Mouse (Mus musculus) lung, adult 18-20 months (tissue): ENCODE data around the gene Dyrk1a.

Source experiments
- DNase-seq, 2 experiments: peaks; one replicate each; pipeline ENCODE4 v3.0.0; 2022; ENCODE audit warnings: mixed read lengths in 2 of 2

The Dyrk1a gene

GRCm38 (mm10) chr16:94559782-94560181 lies 10.0 kb upstream of the Dyrk1a start:
- DNase-seq, result no peak

- peak; percentile 24 to 50 for DNase-seq
Measured at GRCm38 (mm10) chr16:94560618-94561017, 9.2 kb upstream of the Dyrk1a start.

- no peak for DNase-seq
Measured at GRCm38 (mm10) chr16:94566124-94566523, 3.7 kb upstream of the Dyrk1a start.

DNA sequence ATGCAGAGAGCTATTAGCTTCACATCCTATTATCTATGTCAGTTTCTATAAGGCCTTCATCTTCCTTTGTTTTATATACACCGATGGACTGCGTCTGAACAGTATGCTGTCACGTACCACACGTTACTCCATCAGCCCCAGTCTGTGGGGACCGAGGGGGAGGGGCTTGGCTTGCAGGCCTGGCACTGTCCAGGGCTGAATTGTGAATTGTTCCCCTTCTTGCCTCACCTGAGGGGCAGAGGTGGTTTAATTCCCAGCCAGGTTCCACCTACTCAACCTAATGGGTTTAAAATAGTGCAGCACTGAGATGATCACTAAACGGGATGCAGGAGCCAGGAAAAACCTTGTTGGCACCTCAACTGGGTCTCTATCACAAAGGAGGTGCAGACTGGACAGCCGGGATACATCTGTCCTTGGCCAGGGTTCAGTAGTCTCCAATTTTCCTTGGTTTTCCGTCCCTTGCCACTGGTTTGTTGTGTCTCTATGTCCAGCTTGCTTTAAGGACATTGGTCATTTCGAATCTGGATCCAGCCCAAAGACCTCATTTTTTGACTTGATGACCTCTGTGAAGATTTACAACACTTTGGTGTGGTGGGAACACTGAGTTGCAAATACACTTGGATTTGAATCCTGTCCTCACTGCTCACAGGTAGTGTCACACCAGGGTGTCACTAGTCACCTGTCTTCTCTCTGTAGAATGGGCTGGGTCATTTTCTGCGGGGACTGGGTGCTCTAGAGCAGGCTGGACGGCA lies 2.8 kb upstream of the Dyrk1a start:
- no peak for DNase-seq

DNA sequence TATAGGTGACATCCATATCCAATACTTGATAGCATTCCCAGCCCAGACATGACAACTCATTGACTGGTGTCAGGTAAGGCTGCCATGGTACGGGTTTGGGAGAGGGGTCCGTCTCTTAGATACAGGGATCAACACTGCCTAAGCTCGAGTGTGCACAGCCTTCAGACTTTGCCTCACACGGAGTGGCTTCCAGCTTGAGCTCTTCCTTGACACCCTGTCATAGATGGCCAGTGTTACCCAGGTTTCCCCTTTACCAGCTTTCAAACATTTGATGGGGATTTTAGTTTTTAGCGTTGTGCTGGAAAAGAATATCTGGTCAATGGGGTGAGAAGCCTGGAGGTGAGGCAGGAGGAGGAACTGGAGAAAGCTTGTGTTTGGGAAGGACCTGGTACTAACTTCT lies 2.1 kb upstream of the Dyrk1a start:
- no peak for DNase-seq

DNA sequence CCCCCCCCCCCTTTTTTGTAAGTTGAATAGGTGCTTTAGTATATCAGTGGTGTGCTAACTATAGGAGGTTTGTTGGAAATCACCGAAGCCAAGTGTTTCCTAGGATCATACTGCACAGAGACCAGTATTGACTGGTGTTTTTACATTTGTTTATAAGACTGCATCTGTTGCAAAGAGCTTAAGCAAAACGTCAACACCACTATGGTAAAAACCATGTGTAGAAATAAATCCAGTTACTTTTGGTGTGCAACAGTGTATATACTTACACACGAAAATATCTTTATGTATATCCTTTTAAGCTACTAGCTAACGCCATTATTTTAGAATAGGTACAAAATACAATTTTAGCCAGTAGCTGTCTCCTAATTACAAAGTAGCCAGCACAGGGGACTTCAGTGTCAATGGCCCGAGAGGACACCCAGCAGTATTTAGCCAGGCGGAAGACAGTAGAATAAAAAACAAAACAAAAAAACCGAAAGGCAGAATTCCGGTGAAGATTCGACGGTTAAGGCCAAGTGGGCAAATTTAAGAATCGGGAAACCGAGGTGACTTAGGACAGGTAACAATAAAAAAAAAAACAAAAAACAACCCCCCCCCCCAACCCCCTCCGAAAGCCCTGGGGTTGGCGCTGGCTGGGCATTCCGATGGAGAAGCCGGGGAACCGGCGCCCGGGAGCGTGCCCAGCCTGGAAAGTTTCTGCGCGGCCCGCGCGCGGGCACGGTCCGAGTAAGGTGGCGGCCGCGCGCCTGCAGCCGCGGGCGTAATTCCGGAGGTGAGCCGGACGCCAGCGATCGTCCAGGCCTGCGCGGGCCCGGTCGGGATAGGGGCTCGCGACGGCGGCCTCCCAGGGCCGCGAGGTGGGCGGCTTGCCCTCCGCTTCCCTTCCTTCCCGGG lies 1.2 kb upstream of the Dyrk1a start:
- DNase-seq, result peak; percentile 81 to 82

DNA sequence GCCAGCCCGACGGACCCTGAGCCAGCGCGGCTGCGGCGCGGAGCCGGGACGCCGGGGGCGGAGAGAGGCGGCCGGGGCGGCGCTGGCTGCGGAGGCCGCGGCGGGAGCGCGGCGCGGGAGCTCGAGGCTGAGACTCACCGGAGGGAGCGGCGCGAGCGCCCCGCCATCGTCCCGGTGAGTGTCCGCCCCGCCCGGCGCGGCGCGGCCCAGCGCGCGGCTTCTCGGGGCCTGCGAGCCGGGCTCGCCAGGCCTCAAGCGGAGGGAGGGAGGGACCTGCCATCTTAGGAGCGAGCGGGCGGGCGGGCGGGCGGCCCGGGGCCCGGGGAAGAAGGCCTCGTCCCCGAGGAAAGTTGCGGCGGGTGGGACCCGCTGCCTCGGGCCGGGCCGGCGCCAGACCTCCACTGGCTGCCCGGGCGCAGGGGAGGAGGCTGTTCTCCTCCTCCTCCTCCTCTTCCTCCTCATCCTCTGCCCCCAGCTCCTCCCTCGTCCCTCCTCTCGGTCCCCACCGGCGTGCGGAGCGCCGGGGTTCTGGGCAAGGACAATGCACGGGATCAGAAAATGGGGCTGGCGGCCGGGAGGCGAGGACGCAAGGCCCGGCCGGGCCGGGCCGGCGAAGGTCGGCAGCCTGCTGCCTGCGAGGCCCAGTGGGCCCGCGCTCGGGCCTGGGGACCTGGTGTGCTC lies 691 bp downstream of the Dyrk1a start:
- DNase-seq, result peak; percentile 77 to 79

DNA sequence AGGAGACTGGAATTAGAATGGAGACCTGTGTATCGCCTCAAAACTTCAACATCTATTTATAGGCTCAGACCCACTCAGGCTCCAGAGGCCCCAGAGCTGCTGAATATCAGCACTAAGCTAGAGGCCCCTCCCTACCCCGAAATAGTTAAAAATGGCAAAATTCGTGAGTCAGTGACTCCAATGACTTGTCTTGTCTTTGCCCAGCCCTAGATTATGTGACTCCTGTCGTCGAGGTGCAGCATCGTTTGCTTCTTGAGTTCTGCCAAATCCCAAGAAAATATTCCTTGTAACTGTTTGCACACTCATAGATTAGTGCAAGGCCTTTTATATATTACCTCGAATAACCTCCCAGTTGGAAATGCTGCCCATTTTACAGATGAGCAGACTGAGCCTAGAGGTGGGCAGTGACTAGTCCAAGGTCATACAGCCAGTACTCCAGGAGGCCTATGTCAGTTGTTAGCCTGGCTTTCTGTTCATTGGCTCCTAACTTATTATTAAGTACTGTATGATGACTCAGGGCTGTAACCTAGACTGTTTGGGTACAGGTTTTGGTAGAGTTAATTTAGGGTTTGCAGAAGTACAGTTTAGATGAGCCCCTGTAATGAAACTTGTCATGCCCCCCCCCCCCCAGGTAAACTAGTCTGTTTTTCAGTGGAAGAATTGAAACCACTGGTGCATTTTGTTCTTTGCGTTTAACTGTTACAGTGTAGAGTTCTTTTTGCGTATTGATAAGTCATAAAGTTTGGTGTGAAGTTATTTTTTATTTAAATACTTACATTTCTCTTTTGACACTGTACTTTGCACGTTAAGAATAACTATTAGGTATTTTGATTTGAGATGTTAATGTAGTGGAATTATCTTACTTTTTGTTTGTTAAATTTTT lies 1.5 kb downstream of the Dyrk1a start:
- no peak for DNase-seq

DNA sequence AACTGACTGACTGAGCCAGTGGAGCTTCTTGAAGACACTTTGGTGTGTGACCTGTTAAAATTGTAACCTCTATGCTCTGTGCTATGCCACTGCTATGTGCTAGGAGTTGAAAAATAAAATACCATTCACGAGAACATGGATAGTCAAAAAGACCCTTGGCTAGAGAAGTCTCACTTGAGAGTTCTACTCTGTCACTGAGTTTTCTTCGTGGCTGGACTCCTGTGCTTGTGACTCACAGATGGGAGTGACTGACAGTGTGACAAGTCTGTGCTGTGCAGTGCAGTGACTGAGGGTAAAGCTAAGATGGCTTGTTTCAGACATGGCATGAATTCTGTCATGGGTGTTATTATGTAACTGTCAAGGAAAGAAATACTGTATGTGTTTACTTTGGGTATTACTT lies 2.6 kb downstream of the Dyrk1a start:
- no peak for DNase-seq

GRCm38 (mm10) chr16:94574025-94574717 lies 4.4 kb downstream of the Dyrk1a start:
- no peak for DNase-seq

DNA sequence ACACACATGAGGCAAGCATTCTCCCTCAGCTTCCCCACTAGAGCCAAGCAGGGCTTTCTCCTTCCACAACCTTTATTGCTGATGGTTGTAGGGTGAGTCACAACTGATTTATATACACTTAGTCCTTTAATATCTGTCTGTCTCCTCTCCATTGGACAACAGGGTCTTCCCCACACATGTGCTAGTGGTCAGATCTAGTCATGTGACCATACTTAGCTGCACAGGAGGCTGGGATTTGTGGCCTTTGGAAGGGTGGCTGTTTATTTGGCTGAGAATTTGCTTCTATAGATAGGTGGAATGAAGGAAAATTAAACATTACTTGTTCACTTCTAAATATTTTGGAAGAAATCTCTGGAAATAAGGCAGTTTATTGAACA lies 4.9 kb downstream of the Dyrk1a start:
- no peak for DNase-seq

GRCm38 (mm10) chr16:94575757-94576156 lies 5.9 kb downstream of the Dyrk1a start:
- no peak for DNase-seq

- DNase-seq, result no peak
Measured at GRCm38 (mm10) chr16:94579348-94579747, 9.5 kb downstream of the Dyrk1a start.

DNA sequence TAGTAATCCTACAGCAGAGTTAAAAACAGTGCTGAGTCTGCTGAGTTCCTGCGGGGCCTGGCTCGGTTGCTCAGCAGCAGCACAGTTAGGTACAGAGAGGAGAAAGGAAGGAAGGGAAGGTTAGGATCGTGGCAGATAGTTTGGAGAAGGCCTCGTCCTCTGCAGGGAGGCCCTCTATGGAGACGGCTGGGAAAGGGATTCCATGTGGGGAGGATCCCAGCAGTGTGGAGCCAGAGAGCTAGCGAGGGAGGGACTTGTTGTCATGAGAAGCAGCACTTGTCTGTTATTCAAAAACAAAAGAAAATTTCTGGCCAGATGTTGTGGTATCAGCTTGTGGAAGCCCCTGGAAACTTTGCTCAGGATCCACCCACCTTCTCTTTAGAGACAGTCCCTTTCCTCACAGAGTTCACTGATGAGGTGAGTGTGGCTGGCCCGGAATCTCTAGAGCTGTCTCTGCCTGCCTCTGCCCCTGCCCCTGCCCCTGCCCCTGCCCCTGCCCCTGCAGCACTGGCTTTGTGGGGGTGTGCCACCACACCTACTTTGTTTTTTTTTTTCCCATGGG lies 11.1 kb downstream of the Dyrk1a start:
- DNase-seq, result no peak

GRCm38 (mm10) chr16:94586349-94586990 lies 16.7 kb downstream of the Dyrk1a start:
- no peak for DNase-seq

DNA sequence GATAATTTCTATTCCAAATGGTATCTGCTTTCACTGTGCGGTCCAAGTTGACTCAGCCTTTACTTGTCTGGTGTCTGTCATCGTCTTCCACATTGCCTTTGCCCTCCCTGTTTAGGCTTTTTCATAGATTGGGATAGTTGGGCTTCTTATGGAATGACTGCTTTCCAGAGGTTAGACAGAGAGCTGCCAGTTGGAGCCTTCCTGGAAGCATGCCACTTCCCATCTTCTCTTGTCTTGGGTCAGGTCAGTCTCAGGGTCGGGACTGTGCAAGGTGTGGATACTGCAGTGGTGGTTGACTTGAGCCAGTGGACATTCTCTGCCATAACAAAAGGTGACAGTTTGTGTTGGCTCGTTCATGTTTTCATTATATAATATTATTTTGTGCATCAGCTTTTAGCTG lies 17.7 kb downstream of the Dyrk1a start:
- DNase-seq, result no peak

DNA sequence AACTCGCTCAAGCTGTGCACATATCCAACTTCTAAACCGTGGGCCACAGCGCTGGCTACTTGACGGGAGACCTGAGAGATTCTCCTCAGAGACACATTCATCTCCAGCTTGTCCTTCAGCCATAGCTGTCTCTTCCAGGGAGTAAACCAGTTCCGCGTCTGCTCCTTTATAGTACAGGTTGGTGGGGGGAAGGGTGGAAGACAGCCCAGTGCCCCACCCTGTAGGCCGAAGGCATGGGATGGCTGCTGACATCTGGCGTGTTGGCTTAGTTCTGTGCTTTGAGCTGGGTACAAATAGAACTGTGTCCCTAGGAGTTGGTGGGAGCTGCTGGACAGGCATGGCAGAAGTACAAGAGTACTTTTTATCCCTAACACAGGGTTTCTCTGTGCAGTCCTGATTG lies 18.4 kb downstream of the Dyrk1a start:
- DNase-seq, result no peak

DNA sequence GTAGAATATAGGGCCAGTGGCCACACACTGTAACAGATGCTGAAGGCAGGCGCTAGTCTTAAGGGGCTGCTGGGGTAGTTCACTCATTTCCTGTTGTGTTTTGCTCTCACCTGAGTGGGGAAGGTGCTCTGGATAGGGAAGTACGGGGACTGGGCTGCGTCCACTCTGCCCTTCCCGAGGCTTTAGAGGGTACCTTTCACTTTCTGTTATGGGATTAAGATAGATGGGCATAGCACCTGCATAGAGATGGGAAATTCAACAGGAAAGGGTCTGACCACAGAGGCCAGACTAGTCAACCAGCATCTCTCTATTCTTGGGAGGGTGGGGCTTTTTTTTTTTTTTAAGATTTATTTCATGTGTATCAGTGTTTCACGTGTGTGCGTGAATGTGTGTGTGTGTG lies 19.2 kb downstream of the Dyrk1a start:
- no peak for DNase-seq

DNA sequence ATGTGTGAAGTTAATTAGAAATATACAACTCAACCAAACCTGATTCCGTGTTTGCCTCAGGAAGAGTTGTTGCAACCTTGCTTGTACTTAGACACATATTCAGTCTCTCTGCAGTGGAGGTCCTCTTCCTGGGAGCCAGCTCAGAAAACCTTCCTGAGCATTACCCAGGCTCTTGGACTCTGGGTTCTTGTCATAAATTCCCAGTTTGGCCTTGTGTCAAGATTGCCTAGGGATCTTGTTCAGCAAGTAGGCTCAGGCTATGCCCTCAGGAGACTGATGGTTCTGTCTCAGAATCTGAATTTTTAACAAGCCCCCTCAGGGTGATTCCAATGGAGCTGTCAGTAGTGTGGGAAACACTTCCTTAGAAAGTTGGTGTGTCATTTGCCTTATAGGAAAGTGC lies 19.8 kb downstream of the Dyrk1a start:
- no peak for DNase-seq

DNA sequence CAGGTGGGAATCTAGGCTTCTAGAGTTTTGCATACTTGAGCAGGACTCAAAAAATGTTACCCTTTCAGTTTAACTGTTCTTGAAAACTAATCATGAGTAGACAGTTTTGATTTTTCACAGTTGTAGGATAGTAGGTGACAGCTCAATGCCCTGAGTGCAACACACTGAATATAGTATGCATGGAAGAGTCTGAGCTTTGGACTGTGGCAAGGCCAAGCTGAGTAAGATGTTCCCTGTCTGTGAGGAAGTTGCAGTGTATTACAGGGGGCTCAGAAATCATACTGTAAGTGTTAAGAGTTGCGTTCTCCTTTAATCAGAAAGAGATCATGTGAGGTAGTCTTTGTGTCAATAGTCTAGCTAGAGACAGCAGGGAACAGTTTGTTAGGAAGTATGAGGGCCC lies 20.4 kb downstream of the Dyrk1a start:
- no peak for DNase-seq

DNA sequence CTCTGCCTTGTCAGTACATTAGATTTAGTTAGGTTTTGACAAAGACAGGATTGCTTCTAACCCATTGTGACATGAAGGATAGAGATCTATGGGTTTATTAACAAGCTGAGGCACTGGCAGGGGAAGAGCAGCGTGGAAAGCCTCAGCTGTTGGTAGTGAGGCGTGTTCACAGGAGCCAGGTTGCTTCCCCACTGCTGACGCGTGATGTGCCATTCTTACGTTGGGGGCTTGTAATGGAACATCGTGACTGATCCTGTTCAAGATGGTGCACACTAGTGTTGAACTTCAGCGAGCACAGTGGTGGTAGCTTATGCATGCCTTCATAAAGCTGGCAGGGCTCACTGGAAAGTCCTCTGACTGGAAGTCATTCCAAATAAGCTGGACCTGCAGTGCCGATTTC lies 21.2 kb downstream of the Dyrk1a start:
- DNase-seq, result no peak
